Mouse (Mus musculus): ENCODE measurements at regions not wholly inside any gene's neighbourhood (a gene's known extent, or its start where the extent isn't known, plus 50 kb on each side); places are given as distances from the start of the nearest gene placed in this dataset.

- intact Hi-C loops (cut with DNase I): no loop called here
- DNase-seq (ENCODE audit: extremely low spot score in 1 of 2, low spot score in 2 of 2): no peak
Observed at GRCm38 (mm10) chr19:26439163-26439562, 165.7 kb upstream of the Smarca2 start.

GRCm38 (mm10) chr19:26445309-26445708 is 159.5 kb upstream of the Smarca2 start:
- DNase-seq (ENCODE audit: extremely low spot score in 1 of 2, low spot score in 2 of 2): no peak
- intact Hi-C loops (cut with DNase I): no loop called here

DNA sequence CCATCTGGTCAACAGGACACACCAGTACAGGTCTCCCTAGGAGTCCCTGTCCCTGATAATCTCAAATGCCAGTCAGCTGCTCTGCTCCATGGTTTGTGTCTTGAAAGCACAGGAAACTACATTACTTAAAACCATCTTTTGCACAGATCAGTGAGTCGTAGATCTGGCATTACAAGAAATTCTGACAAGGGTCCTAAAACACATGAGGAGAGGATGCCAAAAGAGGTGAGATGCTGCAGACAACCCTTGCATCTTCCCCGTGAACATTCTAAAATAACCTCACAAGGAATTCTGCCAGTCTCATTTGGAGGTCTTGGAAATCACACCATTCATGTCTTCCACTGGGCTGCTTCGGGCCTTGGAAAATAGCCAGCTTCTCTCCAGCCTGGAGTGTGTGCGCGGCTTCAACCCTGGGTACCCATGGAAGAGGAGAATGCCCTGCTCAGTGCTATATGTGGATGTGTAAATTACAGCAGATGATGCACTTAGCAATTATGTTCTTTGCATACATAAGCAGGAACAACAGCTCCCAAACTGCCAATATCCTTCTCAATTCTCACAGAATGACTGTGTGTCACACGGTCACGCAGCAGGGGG is 157.3 kb upstream of the Smarca2 start:
- intact Hi-C loops (cut with DNase I): no loop called here
- peak in 1 of 2 experiments; percentile 20 for DNase-seq (ENCODE audit: extremely low spot score in 1 of 2, low spot score in 2 of 2)

- DNase-seq (ENCODE audit: extremely low spot score in 1 of 2, low spot score in 2 of 2): no peak
- intact Hi-C loops (cut with DNase I): no loop called here
Observed at GRCm38 (mm10) chr19:26461712-26462111, 143.1 kb upstream of the Smarca2 start.

DNA sequence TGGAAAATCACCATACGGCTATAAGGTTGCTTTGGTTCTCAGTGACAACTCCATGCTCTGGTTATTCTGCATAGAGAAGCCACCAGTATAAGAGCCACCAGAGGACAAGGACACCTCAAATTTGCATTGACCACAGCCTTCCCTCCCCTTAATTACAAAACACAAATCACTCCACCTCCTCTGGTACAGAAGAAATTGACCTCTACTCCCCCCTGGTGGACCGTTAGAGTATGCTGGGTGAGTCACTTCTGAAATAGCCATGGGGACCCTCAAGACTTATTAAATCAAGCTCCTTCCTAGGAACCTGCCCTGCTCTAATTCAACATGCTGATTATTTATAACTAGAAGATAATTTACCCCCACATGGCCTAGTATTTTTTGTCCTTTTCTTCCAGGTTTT is 139.6 kb upstream of the Smarca2 start:
- no peak for DNase-seq (ENCODE audit: extremely low spot score in 1 of 2, low spot score in 2 of 2)
- intact Hi-C loops (cut with DNase I): loop anchor here (5.0 kb wide), 1 partner anchor 142 kb away; the partner anchor contains the start of gene Smarca2

- no peak for DNase-seq (ENCODE audit: extremely low spot score in 1 of 2, low spot score in 2 of 2)
Observed at GRCm38 (mm10) chr19:26466244-26466643, 138.6 kb upstream of the Smarca2 start.

GRCm38 (mm10) chr19:26467179-26467651 is 137.6 kb upstream of the Smarca2 start:
- intact Hi-C loops (cut with DNase I): loop anchor here (5.0 kb wide), 1 partner anchor 140 kb away; the partner anchor contains the start of gene Smarca2
- DNase-seq (ENCODE audit: extremely low spot score in 1 of 2, low spot score in 2 of 2): no peak

More at GRCm38 (mm10) chr19:26466244-26466643, 138.6 kb upstream of the Smarca2 start:
- intact Hi-C loops (cut with DNase I): loop anchor here (5.0 kb wide), 1 partner anchor 141 kb away; the partner anchor contains the start of gene Smarca2

GRCm38 (mm10) chr19:26472659-26473058 is 132.2 kb upstream of the Smarca2 start:
- intact Hi-C loops (cut with DNase I): no loop called here
- no peak for DNase-seq (ENCODE audit: extremely low spot score in 1 of 2, low spot score in 2 of 2)

DNA sequence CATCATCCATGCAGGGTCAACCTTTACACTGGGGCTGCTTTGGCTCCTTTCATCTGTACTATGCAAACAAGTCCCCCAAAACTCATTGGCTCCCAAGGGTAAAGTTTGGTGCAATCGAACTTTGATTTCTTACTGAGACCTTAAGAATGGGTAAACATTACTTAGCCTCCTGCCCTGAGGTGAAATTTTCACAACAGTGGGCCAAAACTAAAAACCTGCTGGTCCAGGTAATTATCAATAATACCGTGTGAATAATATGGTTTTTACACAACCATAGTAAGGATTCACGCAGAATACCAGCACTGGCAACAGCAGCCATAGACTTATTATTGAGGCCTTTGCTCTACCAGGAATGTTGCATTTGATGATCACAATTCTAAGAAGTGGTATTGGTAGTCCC is 131.6 kb upstream of the Smarca2 start:
- intact Hi-C loops (cut with DNase I): no loop called here
- DNase-seq (ENCODE audit: extremely low spot score in 1 of 2, low spot score in 2 of 2): no peak

- intact Hi-C loops (cut with DNase I): no loop called here
- no peak for DNase-seq (ENCODE audit: extremely low spot score in 1 of 2, low spot score in 2 of 2)
Observed at GRCm38 (mm10) chr19:26475197-26475596, 129.7 kb upstream of the Smarca2 start.

DNA sequence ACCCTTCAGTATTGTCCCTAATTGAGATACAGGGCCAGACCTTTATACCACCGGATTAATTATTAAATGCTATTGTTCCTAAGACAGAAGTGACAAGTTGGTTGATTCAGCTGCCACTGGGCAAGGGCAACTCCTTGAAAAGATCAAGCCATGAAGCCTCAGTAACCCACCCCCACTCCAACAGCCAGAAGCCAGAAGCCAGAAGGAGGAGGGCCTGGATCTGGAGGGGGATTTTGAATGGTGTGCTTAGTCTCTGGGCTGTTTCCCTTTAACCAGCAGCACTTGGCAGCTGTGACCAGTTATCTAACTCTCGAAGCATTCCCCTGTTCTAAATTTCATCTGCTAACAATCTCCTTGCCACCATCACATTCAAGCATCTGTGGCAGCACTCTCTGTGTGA is 129.1 kb upstream of the Smarca2 start:
- DNase-seq (ENCODE audit: extremely low spot score in 1 of 2, low spot score in 2 of 2): no peak
- intact Hi-C loops (cut with DNase I): no loop called here

DNA sequence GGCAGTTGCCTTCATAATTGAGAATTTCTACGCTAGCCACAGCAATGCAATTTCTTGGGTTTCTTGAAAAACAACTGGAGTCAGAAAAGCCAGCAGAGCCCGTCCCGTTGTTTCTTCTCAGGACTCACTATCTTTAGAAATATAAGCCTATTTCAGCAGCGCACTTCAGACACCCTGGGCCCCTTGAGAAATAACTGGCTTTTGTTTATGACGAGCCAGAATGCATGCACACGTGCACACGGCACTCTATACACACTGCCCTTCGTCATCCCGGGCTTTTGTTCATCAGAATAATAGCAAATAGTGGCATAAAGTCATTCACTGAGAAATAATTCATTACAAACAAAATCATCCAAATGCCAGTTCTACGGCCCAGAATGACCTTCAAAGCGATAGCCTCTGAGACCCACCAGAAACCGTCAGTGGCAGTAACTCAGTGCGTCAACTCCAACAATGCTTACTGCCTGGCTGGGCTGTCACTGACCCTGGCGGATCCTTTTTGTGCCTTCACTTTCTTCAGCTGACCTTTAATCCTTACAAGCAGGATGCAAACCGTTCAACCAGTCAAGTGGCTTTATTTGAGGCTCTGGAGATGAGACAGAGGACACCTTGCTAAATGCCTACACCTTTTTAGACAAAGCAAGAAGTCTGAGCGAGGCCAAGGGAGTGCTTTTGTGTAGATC is 126.7 kb upstream of the Smarca2 start:
- intact Hi-C loops (cut with DNase I): no loop called here
- DNase-seq (ENCODE audit: extremely low spot score in 1 of 2, low spot score in 2 of 2): no peak

- DNase-seq (ENCODE audit: extremely low spot score in 1 of 2, low spot score in 2 of 2): no peak
- intact Hi-C loops (cut with DNase I): no loop called here
Observed at GRCm38 (mm10) chr19:26484322-26484721, 120.5 kb upstream of the Smarca2 start.

DNA sequence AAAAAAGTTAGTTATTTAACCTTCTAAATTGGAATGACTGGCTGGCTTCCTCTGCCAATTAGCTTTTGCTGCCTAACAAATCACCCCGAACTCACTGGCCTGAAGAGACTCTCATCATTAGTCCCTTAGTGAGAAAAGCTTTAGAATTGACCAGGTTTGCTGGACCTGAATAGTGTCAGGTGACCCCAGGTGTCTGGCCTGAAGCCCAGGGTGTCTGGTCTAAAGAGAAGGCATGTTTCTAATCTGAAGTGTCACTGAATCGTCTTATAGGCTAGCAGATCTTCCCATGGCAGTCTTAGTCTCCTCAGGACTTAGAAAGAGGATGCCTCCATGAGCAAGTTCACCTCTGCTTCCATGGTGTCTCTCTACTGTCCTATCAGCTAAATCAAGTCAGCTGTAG is 112.0 kb upstream of the Smarca2 start:
- DNase-seq (ENCODE audit: extremely low spot score in 1 of 2, low spot score in 2 of 2): no peak
- intact Hi-C loops (cut with DNase I): no loop called here

DNA sequence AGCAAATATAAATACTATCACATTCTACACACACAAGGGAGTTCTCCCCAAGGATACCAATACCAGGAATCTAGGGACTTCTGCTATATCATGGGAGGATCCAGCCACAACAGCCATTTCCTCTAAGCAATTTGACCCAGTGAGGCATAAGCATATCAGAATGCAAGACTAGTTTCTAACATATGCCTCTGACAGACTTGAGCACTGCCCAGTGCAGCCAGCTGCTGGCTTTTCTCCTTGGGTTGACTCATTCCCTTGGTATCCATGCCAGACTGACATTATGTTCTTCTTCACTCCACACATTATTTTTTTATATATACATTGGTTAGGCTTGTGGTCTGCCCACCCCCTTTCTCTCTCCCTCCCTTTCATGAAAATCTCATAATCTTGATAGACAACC is 103.8 kb upstream of the Smarca2 start:
- intact Hi-C loops (cut with DNase I): no loop called here
- DNase-seq (ENCODE audit: extremely low spot score in 1 of 2, low spot score in 2 of 2): no peak

DNA sequence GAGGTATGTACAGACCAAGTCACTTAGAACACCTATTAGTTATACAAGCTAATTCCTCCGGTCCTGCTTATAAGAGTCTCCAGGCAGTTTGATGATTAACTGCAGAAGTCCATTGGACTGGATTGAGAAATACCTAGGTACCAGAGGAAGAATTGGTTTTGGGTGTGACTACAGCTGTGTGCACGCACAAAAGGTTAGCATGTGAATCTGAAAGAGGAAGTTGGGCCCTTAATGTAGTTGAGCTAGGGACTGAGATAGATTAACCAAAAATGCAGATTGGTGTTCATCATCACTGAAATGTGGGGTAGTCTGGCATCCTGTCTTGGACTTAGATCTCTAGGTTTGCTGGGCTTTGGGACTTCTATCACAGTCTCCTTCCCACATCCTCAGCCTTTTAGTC is 100.8 kb upstream of the Smarca2 start:
- intact Hi-C loops (cut with DNase I): no loop called here
- no peak for DNase-seq (ENCODE audit: extremely low spot score in 1 of 2, low spot score in 2 of 2)

GRCm38 (mm10) chr19:26506802-26507201 is 98.0 kb upstream of the Smarca2 start:
- intact Hi-C loops (cut with DNase I): no loop called here
- DNase-seq (ENCODE audit: extremely low spot score in 1 of 2, low spot score in 2 of 2): no peak

GRCm38 (mm10) chr19:26507986-26508385 is 96.9 kb upstream of the Smarca2 start:
- no peak for DNase-seq (ENCODE audit: extremely low spot score in 1 of 2, low spot score in 2 of 2)
- intact Hi-C loops (cut with DNase I): no loop called here

DNA sequence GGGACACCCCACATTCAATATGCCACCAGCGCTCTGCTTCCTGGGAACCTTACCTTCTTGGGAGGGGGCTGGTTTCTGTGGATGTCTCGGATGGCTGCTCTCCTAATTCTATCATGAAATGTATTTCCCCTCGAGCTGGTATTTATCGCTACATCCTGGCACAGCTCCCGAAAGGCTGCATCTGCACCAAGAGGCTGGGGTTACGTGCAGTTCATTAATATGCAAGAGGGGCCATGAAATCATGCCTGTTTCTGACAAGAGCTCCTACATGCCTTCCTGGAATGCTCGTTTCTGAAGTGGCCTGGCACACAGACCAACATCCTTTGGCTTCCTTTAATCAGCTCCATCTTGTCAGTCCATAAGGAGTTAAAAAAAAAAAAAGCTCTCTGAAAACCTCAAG is 96.2 kb upstream of the Smarca2 start:
- DNase-seq (ENCODE audit: extremely low spot score in 1 of 2, low spot score in 2 of 2): no peak
- intact Hi-C loops (cut with DNase I): no loop called here

GRCm38 (mm10) chr19:26509240-26509639 is 95.6 kb upstream of the Smarca2 start:
- intact Hi-C loops (cut with DNase I): no loop called here
- no peak for DNase-seq (ENCODE audit: extremely low spot score in 1 of 2, low spot score in 2 of 2)
